In genomic region chr15:67743332-67743731, GRCm38 (mm10) we compare ENCODE assay signal across 22 mouse cellular contexts.
"Had no signal": no experiment of that assay in that cellular context is flagged by ENCODE, and none has a peak within 500 bp of the region (broad histone marks: within the 10 kb centered on the region; RNA-seq: fewer than 3 reads in every experiment).

No protein-coding gene starts in this region.

- H3K36me3 ChIP-seq: intestine, embryonic 15.5 days; kidney, embryonic 15.5 days; limb, embryonic 10.5 days; limb, embryonic 13.5 days; liver, embryonic 12.5 days; liver, embryonic 15.5 days; stomach, embryonic 15.5 days had no signal

- H3K27ac ChIP-seq: intestine, embryonic 15.5 days; kidney, embryonic 15.5 days; layer of hippocampus, adult 2 months; limb, embryonic 10.5 days; limb, embryonic 13.5 days; liver, embryonic 12.5 days; liver, embryonic 15.5 days; stomach, embryonic 15.5 days had no signal

- H3K4me2 ChIP-seq: intestine, embryonic 15.5 days; kidney, embryonic 15.5 days; limb, embryonic 13.5 days; liver, embryonic 12.5 days; liver, embryonic 15.5 days; midbrain, embryonic 11.5 days; stomach, embryonic 15.5 days had no signal

- H3K9ac ChIP-seq: intestine, embryonic 15.5 days; kidney, embryonic 15.5 days; limb, embryonic 13.5 days; liver, embryonic 12.5 days; liver, embryonic 15.5 days; stomach, embryonic 15.5 days had no signal

- H3K4me1 ChIP-seq: intestine, embryonic 15.5 days; kidney, embryonic 15.5 days; limb, embryonic 10.5 days; limb, embryonic 13.5 days; liver, embryonic 12.5 days; liver, embryonic 15.5 days; megakaryocyte, embryonic 14.5 days; stomach, embryonic 15.5 days had no signal

- ATAC-seq: intestine, embryonic 15.5 days; liver, embryonic 12.5 days had no signal

- H3K4me3 ChIP-seq: intestine, embryonic 15.5 days; kidney, embryonic 15.5 days; layer of hippocampus, adult 2 months; limb, embryonic 10.5 days; limb, embryonic 13.5 days; liver, embryonic 12.5 days; liver, embryonic 15.5 days; megakaryocyte, embryonic 14.5 days; stomach, embryonic 15.5 days had no signal

- DNase-seq: kidney, adult 11 months; kidney, adult 8-10 months; kidney, postnatal 25 days; layer of hippocampus, adult 9-11 months; liver; lung, adult 18-20 months; lung, postnatal 14 days; midbrain, embryonic 14.5 days; retina, postnatal 1 day; right cerebral cortex, postnatal 25 days; spleen, adult 18-20 months; thymus, postnatal 25 days had no signal

- H3K27me3 ChIP-seq: intestine, embryonic 15.5 days; kidney, embryonic 15.5 days; limb, embryonic 13.5 days; liver, embryonic 12.5 days; liver, embryonic 15.5 days; megakaryocyte, embryonic 14.5 days; stomach, embryonic 15.5 days had no signal

- H3K9me3 ChIP-seq: intestine, embryonic 15.5 days; kidney, embryonic 15.5 days; limb, embryonic 10.5 days; limb, embryonic 13.5 days; liver, embryonic 12.5 days; liver, embryonic 15.5 days; megakaryocyte, embryonic 14.5 days; stomach, embryonic 15.5 days had no signal
